ENCODE assay signal across 8 mouse cellular contexts in genomic region chr3:127894981-127895779, GRCm38 (mm10). TPM values are rescaled to one million over a fixed set of nuclear protein-coding genes. Genes with fewer than 3 reads are reported as not detected.
DNase-seq lines count a peak whose midpoint lies in the region; ATAC-seq lines count a peak whose summit lies in the region.

No protein-coding gene starts in this region.

- H3K36me3 ChIP-seq in intestine, embryonic 15.5 days: no peaks in the 10 kb centered on the region
- H3K36me3 ChIP-seq in midbrain, embryonic 15.5 days (replicated peaks): no peaks in the 10 kb centered on the region

- peak; percentile 8 for DNase-seq in kidney, adult 9 months
- no peak for DNase-seq in kidney, postnatal 36 days
- DNase-seq in spleen, postnatal 10 days (ENCODE audit: low spot score in 2 of 2): no peak
- no peak for DNase-seq in thymus, postnatal 10 days (ENCODE audit: low spot score in 2 of 2)
- DNase-seq in right cerebral cortex, postnatal 25 days: no peak

- 0 out of 2 replicates have a peak, but pooled peaks have one; percentile 10 for ATAC-seq in common myeloid progenitor, adult 5-6 weeks (replicated peaks; ENCODE audit: low read depth, poor library complexity, severe bottlenecking)
- ATAC-seq in intestine, embryonic 15.5 days: no peak
- ATAC-seq in midbrain, embryonic 15.5 days (replicated peaks): no peak

- 0 out of 2 replicates have a peak, but pooled peaks cover 6% of the 10 kb centered on the region for H3K4me1 ChIP-seq in intestine, embryonic 15.5 days (replicated peaks)
- 0 out of 2 replicates have a peak, but pooled peaks cover 4% of the 10 kb centered on the region for H3K4me1 ChIP-seq in midbrain, embryonic 15.5 days

- peak overlapping the region; percentile 65 for H3K9ac ChIP-seq in intestine, embryonic 15.5 days
- H3K9ac ChIP-seq in midbrain, embryonic 15.5 days: peak overlapping the region; percentile 54

- peak overlapping the region; percentile 79 for H3K4me2 ChIP-seq in intestine, embryonic 15.5 days (replicated peaks)
- H3K4me2 ChIP-seq in midbrain, embryonic 15.5 days: peak overlapping the region; percentile 85

- H3K4me3 ChIP-seq in intestine, embryonic 15.5 days (replicated peaks): peak overlapping the region; percentile 88
- peak overlapping the region; percentile 80 for H3K4me3 ChIP-seq in midbrain, embryonic 15.5 days

- 41% methylated on average over 7 of the region's 7 CpGs for WGBS in intestine, embryonic 15.5 days
- WGBS in midbrain, embryonic 15.5 days: 42% methylated on average over 7 of the region's 7 CpGs

- no peaks in the 10 kb centered on the region for H3K27me3 ChIP-seq in intestine, embryonic 15.5 days (replicated peaks)
- peaks cover 11% of the 10 kb centered on the region; the same call in 1 of the 2 replicates for H3K27me3 ChIP-seq in midbrain, embryonic 15.5 days (replicated peaks)

- H3K27ac ChIP-seq in intestine, embryonic 15.5 days: peak overlapping the region; percentile 89
- H3K27ac ChIP-seq in midbrain, embryonic 15.5 days: no peak overlapping the region

- no peaks in the 10 kb centered on the region for H3K9me3 ChIP-seq in intestine, embryonic 15.5 days
- H3K9me3 ChIP-seq in midbrain, embryonic 15.5 days: no peaks in the 10 kb centered on the region

RNA-seq across cellular contexts. Expression of gene Fam241a, which starts 0.9 kb away (rescaled TPM):
- total RNA-seq in common myeloid progenitor, adult 5-6 weeks (2017): 20.1 and 22.3 TPM in 2 replicates
- 12.3 and 13.4 TPM in 2 replicates for polyA plus RNA-seq in intestine, embryonic 15.5 days (2015; fragmentation: Nextera tagmentation; extraction: Ambion mirVana)
- 7.1 and 8.5 TPM in 2 replicates for polyA plus RNA-seq in midbrain, embryonic 15.5 days (2015; fragmentation: Nextera tagmentation; extraction: Ambion mirVana)

RNA-seq across cellular contexts. Expression of gene Ap1ar, which starts 57.9 kb away (rescaled TPM):
- total RNA-seq in common myeloid progenitor, adult 5-6 weeks (2017): 70.9 and 81.0 TPM in 2 replicates
- polyA plus RNA-seq in intestine, embryonic 15.5 days (2015; fragmentation: Nextera tagmentation; extraction: Ambion mirVana): 97.5 and 105 TPM in 2 replicates
- 95.0 and 100 TPM in 2 replicates for polyA plus RNA-seq in midbrain, embryonic 15.5 days (2015; fragmentation: Nextera tagmentation; extraction: Ambion mirVana)
